Mouse (Mus musculus) neural tube, embryonic 12.5 days (tissue): ENCODE measurements at regions not wholly inside any gene's neighbourhood (a gene's known extent, or its start where the extent isn't known, plus 50 kb on each side); places are given as distances from the start of the nearest gene placed in this dataset.
A peak's percentile ranks its signal among the peaks of the same experiment; 100 is the strongest.

Experiments used
- ATAC-seq: fragments of 200-750 bp; cut with Nextera tagmentation; 2 replicates; pipeline ENCODE4 v1.8.0; 2017; ENCODE audit warnings: low read depth, mild to moderate bottlenecking, moderate TSS enrichment, moderate library complexity; ENCODE audit not compliant: low FRiP score
- H3K27ac ChIP-seq: fragments of 300-500 bp; sonication (generic); 2 replicates; pipeline ENCODE4 v1.5.1; 2016
- H3K27me3 ChIP-seq: fragments of 300-500 bp; sonication (generic); replicated peaks from 2 replicates; pipeline ENCODE4 v1.6.1; 2016; ENCODE audit warnings: mild to moderate bottlenecking
- H3K36me3 ChIP-seq: fragments of 300-500 bp; sonication (generic); 2 replicates; pipeline ENCODE4 v1.6.1; 2016; ENCODE audit warnings: mild to moderate bottlenecking
- H3K4me1 ChIP-seq: fragments of 300-500 bp; sonication (generic); 2 replicates; pipeline ENCODE4 v1.6.1; 2016
- H3K4me2 ChIP-seq: fragments of 300-500 bp; sonication (generic); replicated peaks from 2 replicates; pipeline ENCODE4 v1.6.1; 2016; ENCODE audit warnings: mild to moderate bottlenecking
- H3K4me3 ChIP-seq: fragments of 300-500 bp; sonication (generic); 2 replicates; pipeline ENCODE4 v1.5.1; 2016
- H3K9ac ChIP-seq: fragments of 300-500 bp; sonication (generic); 2 replicates; pipeline ENCODE4 v1.6.1; 2016; ENCODE audit warnings: mild to moderate bottlenecking
- H3K9me3 ChIP-seq: fragments of 300-500 bp; sonication (generic); 2 replicates; pipeline ENCODE4 v1.6.1; 2016; ENCODE audit warnings: mild to moderate bottlenecking
- WGBS: fragments of 180-500 bp; shearing (Covaris S2); methylation state at CpG from one replicate; pipeline ENCODE4 v1.1.7; 2016; 5-methylcytosine and 5-hydroxymethylcytosine counted together

- WGBS: 23% methylated on average over 7 of the region's 7 CpGs
- no peak for ATAC-seq
- H3K4me2 ChIP-seq: no peak overlapping the region
- no peak overlapping the region for H3K9ac ChIP-seq
- H3K27ac ChIP-seq: no peak overlapping the region
- no peaks in the 10 kb centered on the region for H3K36me3 ChIP-seq
- no peak overlapping the region for H3K4me3 ChIP-seq
- H3K9me3 ChIP-seq: no peaks in the 10 kb centered on the region
- H3K27me3 ChIP-seq: peaks cover 21% of the 10 kb centered on the region
- H3K4me1 ChIP-seq: peaks cover 15% of the 10 kb centered on the region
Measured at GRCm38 (mm10) chr13:44020851-44021250, 236.3 kb downstream of the Cd83 start.

DNA sequence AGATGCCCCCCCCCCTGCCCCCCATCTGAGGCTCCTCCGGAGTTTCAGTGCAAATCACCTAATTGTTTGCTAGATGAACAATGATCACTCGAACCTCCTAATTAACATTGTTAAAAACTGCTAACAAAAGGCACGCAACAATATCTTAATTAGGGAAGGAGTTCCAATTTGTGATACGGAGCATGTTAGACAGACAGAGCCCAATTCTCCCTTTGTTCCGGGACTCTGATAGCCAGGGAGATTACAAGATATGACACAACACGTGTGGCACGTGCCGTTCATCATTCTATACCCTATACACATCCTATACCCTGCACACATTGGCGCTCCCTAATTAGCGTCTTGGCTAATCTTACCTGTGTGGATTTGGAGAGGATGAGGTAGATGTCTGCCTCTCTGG lies 237.5 kb downstream of the Cd83 start:
- ATAC-seq: no peak
- H3K4me1 ChIP-seq: peaks cover 25% of the 10 kb centered on the region

DNA sequence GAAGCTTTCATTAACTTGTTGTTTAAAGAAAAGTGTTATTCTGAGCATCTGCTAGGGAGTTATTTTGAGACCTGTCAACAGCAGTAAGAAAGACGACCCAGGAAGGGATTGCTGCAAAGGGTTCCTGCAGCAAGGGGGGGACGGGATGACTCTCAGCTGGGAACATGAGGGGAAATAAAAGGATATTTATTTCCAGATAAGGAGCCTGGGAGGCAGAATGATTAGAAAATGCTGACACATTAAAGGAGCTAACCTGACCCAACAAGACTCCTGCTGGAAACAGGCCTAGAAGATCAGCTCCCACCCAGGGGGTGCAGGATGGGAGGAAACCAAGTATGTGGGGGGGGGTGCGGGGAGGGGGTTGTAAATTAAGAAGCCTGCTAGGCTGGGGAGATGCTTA lies 240.0 kb downstream of the Cd83 start:
- H3K4me2 ChIP-seq: no peak overlapping the region

More for the DNA sequence above, 237.5 kb downstream of the Cd83 start:
- H3K27ac ChIP-seq: no peak overlapping the region
- H3K27me3 ChIP-seq: peaks cover 13% of the 10 kb centered on the region; the same call in 1 of the 2 replicates
- no peak overlapping the region for H3K4me2 ChIP-seq
- no peak overlapping the region for H3K9ac ChIP-seq
- H3K9me3 ChIP-seq: no peaks in the 10 kb centered on the region
- H3K36me3 ChIP-seq: no peaks in the 10 kb centered on the region
- 71% methylated on average over 10 of the region's 10 CpGs for WGBS
- no peak overlapping the region for H3K4me3 ChIP-seq

GRCm38 (mm10) chr13:44026321-44027255 lies 242.0 kb downstream of the Cd83 start:
- Histone ChIP-seq H3K9me3 (no peaks in the 10 kb centered on the region), H3K36me3 (no peaks in the 10 kb centered on the region), H3K4me1 (peaks cover 13% of the 10 kb centered on the region; the same call in 1 of the 2 replicates), H3K9ac (no peak overlapping the region), H3K27me3 (peaks cover 6% of the 10 kb centered on the region; the same call in 1 of the 2 replicates), H3K27ac (no peak overlapping the region), H3K4me2 (peak overlapping the region; percentile 30), H3K4me3 (no peak overlapping the region)
- no peak for ATAC-seq
- 41% methylated on average over 26 of the region's 26 CpGs for WGBS

More for the DNA sequence above, 240.0 kb downstream of the Cd83 start:
- Histone ChIP-seq H3K4me3 (no peak overlapping the region), H3K36me3 (no peaks in the 10 kb centered on the region), H3K27ac (no peak overlapping the region), H3K4me1 (peaks cover 13% of the 10 kb centered on the region; the same call in 1 of the 2 replicates), H3K9me3 (no peaks in the 10 kb centered on the region), H3K27me3 (peaks cover 10% of the 10 kb centered on the region; the same call in 1 of the 2 replicates), H3K9ac (no peak overlapping the region)
- WGBS: 55% methylated on average over 3 of the region's 3 CpGs
- ATAC-seq: no peak

- Histone ChIP-seq H3K9me3 (no peaks in the 10 kb centered on the region), H3K4me2 (no peak overlapping the region), H3K4me3 (no peak overlapping the region), H3K4me1 (peaks cover 13% of the 10 kb centered on the region; the same call in 1 of the 2 replicates), H3K9ac (no peak overlapping the region), H3K27me3 (no peaks in the 10 kb centered on the region), H3K36me3 (no peaks in the 10 kb centered on the region), H3K27ac (no peak overlapping the region)
- 94% methylated on average over 6 of the region's 6 CpGs for WGBS
- no peak for ATAC-seq
Measured at GRCm38 (mm10) chr13:44028081-44028480, 243.5 kb downstream of the Cd83 start.

DNA sequence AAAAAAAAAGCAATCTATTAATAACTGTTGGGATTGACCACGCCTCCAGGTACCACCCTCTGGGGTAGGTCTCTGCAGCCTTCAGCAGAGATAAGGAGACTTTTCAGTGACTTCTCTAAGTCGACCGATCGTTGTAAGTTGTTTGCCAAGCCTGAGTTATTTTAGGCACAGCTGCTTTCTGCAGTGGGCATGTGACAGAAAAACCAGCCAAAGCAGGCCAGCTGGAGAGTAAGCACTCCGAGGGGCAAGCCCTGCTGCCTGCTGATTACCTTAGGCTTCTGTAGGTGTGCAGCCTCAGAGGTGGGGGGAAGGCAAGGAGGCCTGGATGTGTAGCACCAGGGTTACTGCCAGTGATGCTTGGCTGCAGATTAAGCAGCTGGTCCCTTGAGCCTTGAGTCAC lies 246.0 kb downstream of the Cd83 start:
- Histone ChIP-seq H3K4me1 (peaks cover 13% of the 10 kb centered on the region; the same call in 1 of the 2 replicates), H3K9ac (no peak overlapping the region), H3K27me3 (no peaks in the 10 kb centered on the region), H3K4me3 (no peak overlapping the region), H3K9me3 (no peaks in the 10 kb centered on the region), H3K4me2 (no peak overlapping the region), H3K36me3 (no peaks in the 10 kb centered on the region), H3K27ac (no peak overlapping the region)
- 87% methylated on average over 5 of the region's 5 CpGs for WGBS
- no peak for ATAC-seq

GRCm38 (mm10) chr13:44037774-44038294 lies 253.3 kb downstream of the Cd83 start:
- no peaks in the 10 kb centered on the region for H3K36me3 ChIP-seq
- H3K27ac ChIP-seq: no peak overlapping the region
- H3K9me3 ChIP-seq: no peaks in the 10 kb centered on the region
- no peak overlapping the region for H3K4me3 ChIP-seq
- WGBS: 60% methylated on average over 8 of the region's 8 CpGs
- H3K27me3 ChIP-seq: no peaks in the 10 kb centered on the region
- no peak overlapping the region for H3K4me2 ChIP-seq
- no peak overlapping the region for H3K9ac ChIP-seq
- no peak for ATAC-seq
- H3K4me1 ChIP-seq: peaks cover under 1% of the 10 kb centered on the region; the same call in 1 of the 2 replicates

- H3K36me3 ChIP-seq: no peaks in the 10 kb centered on the region
- no peaks in the 10 kb centered on the region for H3K9me3 ChIP-seq
- H3K4me2 ChIP-seq: no peak overlapping the region
- H3K27ac ChIP-seq: no peak overlapping the region
- H3K4me1 ChIP-seq: peaks cover 5% of the 10 kb centered on the region
- H3K4me3 ChIP-seq: no peak overlapping the region
- H3K27me3 ChIP-seq: no peaks in the 10 kb centered on the region
- H3K9ac ChIP-seq: no peak overlapping the region
- 35% methylated on average over 7 of the region's 7 CpGs for WGBS
- ATAC-seq: no peak
Measured at GRCm38 (mm10) chr13:44038322-44038721, 253.7 kb downstream of the Cd83 start.

- H3K27ac ChIP-seq: no peak overlapping the region
- H3K4me2 ChIP-seq: no peak overlapping the region
- H3K4me1 ChIP-seq: peaks cover 16% of the 10 kb centered on the region
- H3K4me3 ChIP-seq: no peak overlapping the region
- no peak overlapping the region for H3K9ac ChIP-seq
- WGBS: 54% methylated on average over 7 of the region's 7 CpGs
- no peak for ATAC-seq
- H3K27me3 ChIP-seq: no peaks in the 10 kb centered on the region
- H3K36me3 ChIP-seq: no peaks in the 10 kb centered on the region
- H3K9me3 ChIP-seq: no peaks in the 10 kb centered on the region
Measured at GRCm38 (mm10) chr13:44040640-44041039, 256.1 kb downstream of the Cd83 start.

- no peaks in the 10 kb centered on the region for H3K9me3 ChIP-seq
- no peak overlapping the region for H3K9ac ChIP-seq
- peak overlapping the region; percentile 36 for H3K4me2 ChIP-seq
- H3K27me3 ChIP-seq: no peaks in the 10 kb centered on the region
- H3K27ac ChIP-seq: no peak overlapping the region; the same call in 1 of the 2 replicates
- H3K4me3 ChIP-seq: no peak overlapping the region
- no peaks in the 10 kb centered on the region for H3K36me3 ChIP-seq
- peak; percentile 48 for ATAC-seq
- 34% methylated on average over 9 of the region's 9 CpGs for WGBS
- peaks cover 16% of the 10 kb centered on the region for H3K4me1 ChIP-seq
Measured at GRCm38 (mm10) chr13:44042730-44043493, 258.3 kb downstream of the Cd83 start.

DNA sequence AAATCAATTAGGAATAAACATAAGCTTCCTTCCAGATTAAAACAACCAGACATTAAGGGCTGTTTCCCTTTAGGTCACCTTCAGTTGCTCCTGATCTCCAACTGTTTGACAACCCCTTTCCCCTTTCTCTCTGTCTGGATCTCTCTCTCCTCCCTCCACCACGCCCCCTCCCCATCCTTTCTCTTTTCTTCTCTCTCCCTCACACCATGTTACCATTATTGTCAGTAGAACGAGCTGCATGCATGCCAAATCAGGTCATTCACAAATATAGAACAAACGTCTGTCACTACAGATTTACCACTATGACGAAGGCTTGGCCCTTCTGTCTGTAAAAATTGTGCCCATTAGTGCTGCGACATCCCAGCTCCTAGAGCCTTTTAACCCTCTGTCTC lies 258.9 kb downstream of the Cd83 start:
- ATAC-seq: peak; percentile 78
- H3K9me3 ChIP-seq: no peaks in the 10 kb centered on the region
- H3K4me2 ChIP-seq: peak overlapping the region; percentile 36

More for the DNA sequence above, 258.9 kb downstream of the Cd83 start:
- H3K9ac ChIP-seq: no peak overlapping the region
- no peaks in the 10 kb centered on the region for H3K36me3 ChIP-seq
- H3K4me3 ChIP-seq: no peak overlapping the region
- no peaks in the 10 kb centered on the region for H3K27me3 ChIP-seq
- peaks cover 16% of the 10 kb centered on the region for H3K4me1 ChIP-seq
- no peak overlapping the region; the same call in 1 of the 2 replicates for H3K27ac ChIP-seq
- 9% methylated on average over 5 of the region's 5 CpGs for WGBS
